Mouse (Mus musculus) stomach, embryonic 14.5 days (tissue): ENCODE measurements around the gene Lipa. TPM values are rescaled to one million over a fixed set of nuclear protein-coding genes. Genes with fewer than 3 reads are reported as not detected.

ENCODE experiments used
- ATAC-seq: fragments of 200-750 bp; cut with Nextera tagmentation; 2 replicates; pipeline ENCODE4 v1.8.0; 2017; ENCODE audit warnings: low read depth, moderate TSS enrichment; ENCODE audit not compliant: insufficient number of reproducible peaks, insufficient read depth, low FRiP score
- H3K27ac ChIP-seq: fragments of 300-500 bp; sonication (generic); 2 replicates; pipeline ENCODE4 v1.5.1; 2014; ENCODE audit warnings: mild to moderate bottlenecking, low read length, moderate library complexity, mixed read lengths
- H3K27me3 ChIP-seq: fragments of 300-500 bp; sonication (generic); 2 replicates; pipeline ENCODE4 v1.6.1; 2014; ENCODE audit warnings: low read length, control low read depth, mixed read lengths; ENCODE audit not compliant: control insufficient read depth, insufficient read depth
- H3K36me3 ChIP-seq: fragments of 300-500 bp; sonication (generic); 2 replicates; pipeline ENCODE4 v1.6.1; 2014; ENCODE audit warnings: mild to moderate bottlenecking, control low read depth, low read length, moderate library complexity, mixed read lengths; ENCODE audit not compliant: control insufficient read depth, insufficient read depth
- H3K4me1 ChIP-seq: fragments of 300-500 bp; sonication (generic); 2 replicates; pipeline ENCODE4 v1.6.1; 2014; ENCODE audit warnings: low read length, control low read depth, mixed read lengths; ENCODE audit not compliant: control insufficient read depth, insufficient read depth
- H3K4me2 ChIP-seq: fragments of 300-500 bp; sonication (generic); replicated peaks from 2 replicates; pipeline ENCODE4 v1.6.1; 2014; ENCODE audit warnings: low read depth, low read length, control low read depth
- H3K4me3 ChIP-seq: fragments of 300-500 bp; sonication (generic); 2 replicates; pipeline ENCODE4 v1.5.1; 2014; ENCODE audit warnings: low read depth, low read length, control low read depth
- H3K9ac ChIP-seq: fragments of 300-500 bp; sonication (generic); replicated peaks from 2 replicates; pipeline ENCODE4 v1.6.1; 2014; ENCODE audit warnings: low read depth, mild to moderate bottlenecking, control low read depth, low read length, moderate library complexity, mixed read lengths
- H3K9me3 ChIP-seq: fragments of 300-500 bp; sonication (generic); 2 replicates; pipeline ENCODE4 v1.6.1; 2016; ENCODE audit warnings: low read depth, low read length, control low read depth; ENCODE audit not compliant: control insufficient read depth
- WGBS: fragments of 180-500 bp; shearing (Covaris S2); extraction: QIAGEN DNeasy Blood & Tissue Kit; methylation state at CpG from one replicate; pipeline ENCODE4 v1.1.7; 2014; 5-methylcytosine and 5-hydroxymethylcytosine counted together
- polyA plus RNA-seq: library from polyadenylated mRNA; unstranded; fragments of >200 nt; fragmentation: Nextera tagmentation; extraction: Ambion mirVana; gene quantifications from 2 replicates; pipeline ENCODE4 v1.2.1, GENCODE M21; 2014

The Lipa gene
- polyA plus RNA-seq: 35.3 and 36.4 TPM in 2 replicates

- no peaks in the 10 kb centered on the region for H3K27me3 ChIP-seq
- under 1% methylated on average over 29 of the region's 29 CpGs for WGBS
- peak within 1 kb of the TSS; percentile 79 for H3K4me2 ChIP-seq
- H3K9ac ChIP-seq: peak within 1 kb of the TSS; percentile 68
- H3K9me3 ChIP-seq: no peaks in the 10 kb centered on the region
- peaks cover 2% of the 10 kb centered on the region; the same call in 1 of the 2 replicates for H3K4me1 ChIP-seq
- peak within 1 kb of the TSS; percentile 48; the same call in 1 of the 2 replicates for H3K27ac ChIP-seq
- peak within 1 kb of the TSS; percentile 71 for H3K4me3 ChIP-seq
- no peaks in the 10 kb centered on the region for H3K36me3 ChIP-seq
- peak; percentile 100 for ATAC-seq
These were observed at the start of gene Lipa for GRCm38 (mm10) chr19:34526941-34527682. Gene Lipa, minus strand, starts transcription at chr19:34527474.

- ATAC-seq: no peak
These were observed 46.4 kb upstream of the Lipa start for GRCm38 (mm10) chr19:34573650-34574049.

DNA sequence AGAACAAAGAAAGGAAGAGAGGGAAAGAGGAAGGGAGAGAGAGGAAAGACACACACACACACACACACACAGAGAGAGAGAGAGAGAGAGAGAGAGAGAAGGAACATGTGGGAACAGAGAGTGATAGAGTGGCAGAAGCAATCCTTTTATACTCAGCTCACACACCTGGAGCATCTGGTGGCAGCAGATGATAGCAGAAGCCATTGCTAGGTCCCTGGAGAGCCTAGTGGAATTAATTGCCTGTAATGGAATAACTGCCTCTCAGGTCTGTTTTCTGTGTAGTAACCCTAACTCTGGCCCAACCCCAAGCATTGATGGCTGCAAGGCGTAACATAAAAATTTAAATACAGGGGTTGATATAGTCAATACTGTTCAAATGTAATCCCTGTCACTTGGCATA lies 43.8 kb upstream of the Lipa start:
- no peaks in the 10 kb centered on the region for H3K4me1 ChIP-seq
- no peak overlapping the region for H3K4me3 ChIP-seq
- H3K27me3 ChIP-seq: no peaks in the 10 kb centered on the region
- H3K27ac ChIP-seq: no peak overlapping the region
- no peak overlapping the region for H3K9ac ChIP-seq
- 80% methylated on average over 1 of the region's 1 CpGs for WGBS
- no peak overlapping the region for H3K4me2 ChIP-seq
- ATAC-seq: no peak
- no peaks in the 10 kb centered on the region for H3K9me3 ChIP-seq
- no peaks in the 10 kb centered on the region for H3K36me3 ChIP-seq

More at GRCm38 (mm10) chr19:34573650-34574049, 46.4 kb upstream of the Lipa start:
- H3K36me3 ChIP-seq: no peaks in the 10 kb centered on the region
- H3K27ac ChIP-seq: no peak overlapping the region
- no peaks in the 10 kb centered on the region for H3K4me1 ChIP-seq
- no peaks in the 10 kb centered on the region for H3K27me3 ChIP-seq
- no peak overlapping the region for H3K4me3 ChIP-seq
- WGBS: 94% methylated on average over 5 of the region's 5 CpGs
- H3K9ac ChIP-seq: no peak overlapping the region
- no peak overlapping the region for H3K4me2 ChIP-seq
- H3K9me3 ChIP-seq: no peaks in the 10 kb centered on the region

- Histone ChIP-seq H3K27me3 (no peaks in the 10 kb centered on the region), H3K9ac (no peak overlapping the region), H3K36me3 (no peaks in the 10 kb centered on the region), H3K4me3 (no peak overlapping the region), H3K4me2 (no peak overlapping the region), H3K27ac (no peak overlapping the region), H3K9me3 (no peaks in the 10 kb centered on the region), H3K4me1 (no peaks in the 10 kb centered on the region)
- 66% methylated on average over 4 of the region's 4 CpGs for WGBS
- no peak for ATAC-seq
These were observed 42.7 kb upstream of the Lipa start for GRCm38 (mm10) chr19:34569896-34570476.

GRCm38 (mm10) chr19:34568988-34569895 lies 42.0 kb upstream of the Lipa start:
- H3K4me3 ChIP-seq: no peak overlapping the region
- no peaks in the 10 kb centered on the region for H3K27me3 ChIP-seq
- H3K9me3 ChIP-seq: no peaks in the 10 kb centered on the region
- no peak for ATAC-seq
- no peaks in the 10 kb centered on the region for H3K4me1 ChIP-seq
- H3K36me3 ChIP-seq: no peaks in the 10 kb centered on the region
- H3K27ac ChIP-seq: no peak overlapping the region
- 64% methylated on average over 7 of the region's 7 CpGs for WGBS
- H3K4me2 ChIP-seq: no peak overlapping the region
- no peak overlapping the region for H3K9ac ChIP-seq

DNA sequence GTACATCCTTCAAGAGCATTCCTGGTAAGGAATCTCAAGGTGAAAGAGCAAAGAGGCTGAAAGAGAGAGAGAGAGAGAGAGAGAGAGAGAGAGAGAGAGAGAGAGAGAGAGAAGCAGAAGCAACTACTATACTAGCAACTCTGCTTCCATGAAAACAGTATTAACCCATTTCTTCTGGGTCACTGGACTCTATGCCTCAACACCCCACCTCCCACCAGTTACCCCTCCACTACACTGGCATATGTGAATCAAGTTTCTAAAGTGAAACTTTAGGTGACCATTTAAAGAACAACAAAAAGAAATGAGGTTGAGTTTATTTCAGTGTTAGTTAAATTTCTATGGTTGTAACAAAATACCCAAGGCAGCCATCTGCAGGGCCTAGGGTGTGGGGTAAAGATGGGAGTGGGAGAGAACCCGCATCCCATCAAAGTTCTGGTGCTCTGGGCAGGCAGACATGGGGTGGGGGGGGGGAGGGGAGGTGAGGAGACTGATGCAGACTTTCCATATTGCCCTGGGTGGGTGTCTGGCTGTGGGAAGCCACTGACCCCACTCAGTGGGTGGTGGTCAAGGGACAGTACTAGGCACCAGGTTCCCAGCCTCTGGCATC lies 39.0 kb upstream of the Lipa start:
- ATAC-seq: no peak
- 100% methylated on average over 1 of the region's 1 CpGs for WGBS

DNA sequence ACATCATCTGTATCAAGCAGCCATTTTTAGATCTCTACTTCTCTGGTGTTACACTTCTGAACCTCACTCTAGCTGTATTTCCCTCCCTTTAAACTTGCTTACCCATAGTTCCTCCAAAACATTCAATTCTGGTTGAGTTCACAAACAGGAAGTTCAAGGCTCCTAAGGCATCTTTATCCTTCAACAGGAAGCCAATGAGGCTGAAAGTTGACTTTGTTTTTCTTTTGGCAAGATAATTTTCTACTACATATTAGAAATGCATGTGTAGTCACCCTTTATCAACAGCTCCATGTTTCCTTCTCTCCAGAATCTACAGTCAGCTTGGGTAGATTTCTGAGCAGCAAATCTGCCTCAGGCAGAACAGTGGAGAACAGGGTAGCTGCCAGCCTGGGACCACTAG lies 35.3 kb upstream of the Lipa start:
- Histone ChIP-seq H3K27me3 (no peaks in the 10 kb centered on the region), H3K4me2 (no peak overlapping the region), H3K9me3 (no peaks in the 10 kb centered on the region), H3K9ac (no peak overlapping the region), H3K4me3 (no peak overlapping the region), H3K36me3 (no peaks in the 10 kb centered on the region), H3K27ac (no peak overlapping the region), H3K4me1 (no peaks in the 10 kb centered on the region)
- ATAC-seq: no peak

More for the DNA sequence above, 39.0 kb upstream of the Lipa start:
- Histone ChIP-seq H3K9me3 (no peaks in the 10 kb centered on the region), H3K9ac (no peak overlapping the region), H3K4me3 (no peak overlapping the region), H3K4me1 (no peaks in the 10 kb centered on the region), H3K36me3 (no peaks in the 10 kb centered on the region), H3K27me3 (no peaks in the 10 kb centered on the region), H3K4me2 (no peak overlapping the region), H3K27ac (no peak overlapping the region)

DNA sequence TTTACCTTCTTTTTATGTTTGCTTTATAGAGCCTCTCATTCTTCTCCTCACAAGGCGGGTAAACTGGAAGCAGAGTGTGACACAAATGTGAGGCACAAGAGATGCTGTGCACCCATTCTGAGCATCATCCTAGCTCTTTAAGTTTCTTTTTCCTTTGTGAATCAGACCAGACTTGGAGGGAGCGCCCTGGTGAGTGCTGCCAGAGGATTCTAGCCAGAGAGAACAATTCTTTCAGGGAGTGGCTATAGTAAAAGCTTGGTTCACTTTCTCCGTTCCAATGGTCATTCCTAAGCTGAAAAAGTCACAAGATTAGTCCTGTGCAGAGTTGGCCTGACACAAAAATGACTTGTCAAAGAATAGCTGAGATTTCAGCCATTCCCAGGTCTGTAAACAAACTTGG lies 29.3 kb upstream of the Lipa start:
- Histone ChIP-seq H3K9me3 (no peaks in the 10 kb centered on the region; the same call in 1 of the 2 replicates), H3K36me3 (no peaks in the 10 kb centered on the region), H3K27ac (no peak overlapping the region), H3K27me3 (no peaks in the 10 kb centered on the region), H3K4me3 (no peak overlapping the region), H3K4me2 (no peak overlapping the region), H3K9ac (no peak overlapping the region), H3K4me1 (no peaks in the 10 kb centered on the region)
- WGBS: 73% methylated on average over 3 of the region's 3 CpGs
- ATAC-seq: no peak
